Mouse (Mus musculus) midbrain, postnatal 0 days (tissue): Measurements from ENCODE around the gene Mrps12. TPM values are rescaled to one million over a fixed set of nuclear protein-coding genes. Genes with fewer than 3 reads are reported as not detected.

Source experiments
- ATAC-seq: fragments of 200-750 bp; cut with Nextera tagmentation; 2 replicates; pipeline ENCODE4 v1.8.0; 2017; ENCODE audit warnings: moderate number of reproducible peaks, mild to moderate bottlenecking, moderate TSS enrichment, moderate library complexity; ENCODE audit not compliant: low FRiP score
- DNase-seq: peaks from one replicate; pipeline ENCODE4 v3.0.0-alpha.2; 2015; ENCODE audit warnings: low spot score
- H3K27ac ChIP-seq: fragments of 300-500 bp; sonication (generic); 2 replicates; pipeline ENCODE4 v1.5.1; 2014; ENCODE audit warnings: low read depth, mild to moderate bottlenecking, low read length, mixed read lengths
- H3K27me3 ChIP-seq: fragments of 300-500 bp; sonication (generic); 2 replicates; pipeline ENCODE4 v1.6.1; 2014; ENCODE audit warnings: low read length, control low read depth, mixed read lengths; ENCODE audit not compliant: insufficient read depth
- H3K36me3 ChIP-seq: fragments of 300-500 bp; sonication (generic); 2 replicates; pipeline ENCODE4 v1.6.1; 2014; ENCODE audit warnings: low read length, control low read depth, mixed read lengths; ENCODE audit not compliant: insufficient read depth
- H3K4me1 ChIP-seq: fragments of 300-500 bp; sonication (generic); 2 replicates; pipeline ENCODE4 v1.6.1; 2014; ENCODE audit warnings: mild to moderate bottlenecking, control low read depth, antibody characterized with exemption, low read length, mixed read lengths; ENCODE audit not compliant: insufficient read depth
- H3K4me2 ChIP-seq: fragments of 300-500 bp; sonication (generic); 2 replicates; pipeline ENCODE4 v1.6.1; 2014; ENCODE audit warnings: low read depth, mild to moderate bottlenecking, low read length, mixed read lengths; ENCODE audit not compliant: poor library complexity, severe bottlenecking
- H3K4me3 ChIP-seq: fragments of 300-500 bp; sonication (generic); 2 replicates; pipeline ENCODE4 v1.5.1; 2014; ENCODE audit warnings: low read depth, mild to moderate bottlenecking, low read length, moderate library complexity
- H3K9ac ChIP-seq: fragments of 300-500 bp; sonication (generic); replicated peaks from 2 replicates; pipeline ENCODE4 v1.6.1; 2014; ENCODE audit warnings: mild to moderate bottlenecking, low read length, moderate library complexity, mixed read lengths; ENCODE audit not compliant: poor library complexity, severe bottlenecking
- H3K9me3 ChIP-seq: fragments of 300-500 bp; sonication (generic); 2 replicates; pipeline ENCODE4 v1.6.1; 2016; ENCODE audit warnings: low read length, control low read depth
- CTCF ChIP-seq: IDR thresholded peaks from 2 replicates; pipeline ENCODE4 v1.5.1; 2016; ENCODE audit warnings: antibody characterized with exemption, mild to moderate bottlenecking
- WGBS: fragments of 180-500 bp; shearing (Covaris S2); extraction: QIAGEN DNeasy Blood & Tissue Kit; methylation state at CpG from one replicate; pipeline ENCODE4 v1.1.7; 2014; 5-methylcytosine and 5-hydroxymethylcytosine counted together
- polyA plus RNA-seq: library from polyadenylated mRNA; unstranded; fragments of >200 nt; fragmentation: Nextera tagmentation; extraction: Ambion mirVana; gene quantifications from 2 replicates; pipeline ENCODE4 v1.2.1, GENCODE M21; 2015
- total RNA-seq: library from RNA; depleted of rRNA; stranded (reverse); fragments of >200 nt; gene quantifications from 2 replicates; pipeline ENCODE4 v1.2.3, GENCODE M21; 2014; rRNA removed

Gene Mrps12
- total and polyA plus RNA-seq, 2 experiments from 2014 or later = 67.5 to 97.3 TPM

DNA sequence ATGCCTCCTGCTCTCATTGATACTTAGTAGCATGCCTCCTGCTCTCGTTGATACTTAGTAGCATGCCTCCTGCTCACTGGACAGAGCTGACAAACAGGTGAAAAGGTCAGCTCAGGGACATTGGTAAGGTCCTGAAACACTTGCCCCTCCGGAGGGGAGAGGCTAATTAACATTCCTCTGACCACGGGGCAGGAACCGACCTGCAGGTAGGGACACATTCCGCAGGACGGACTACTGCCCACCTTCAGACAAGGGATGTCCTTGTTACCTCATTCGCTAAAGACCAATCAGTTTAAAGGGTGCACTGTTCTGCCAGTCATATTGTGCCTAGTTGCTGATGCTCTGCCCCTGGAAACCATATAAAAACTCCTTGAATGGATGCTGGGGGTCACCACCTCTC lies 50.5 kb downstream of the Mrps12 start:
- no peak for TF ChIP-seq CTCF
- ATAC-seq = no peak
- Histone ChIP-seq H3K9ac (no peak overlapping the region), H3K9me3 (no peaks in the 10 kb centered on the region), H3K36me3 (no peaks in the 10 kb centered on the region), H3K4me3 (no peak overlapping the region), H3K27me3 (no peaks in the 10 kb centered on the region), H3K4me1 (no peaks in the 10 kb centered on the region), H3K4me2 (no peak overlapping the region), H3K27ac (no peak overlapping the region)
- DNase-seq = no peak
- 80% methylated on average over 7 of the region's 7 CpGs for WGBS

Other genes starting within 250 kb of the Mrps12 start
- gene Ifnl2, start 231.4 kb downstream of the Mrps12 start, total RNA-seq = not detected in 2 replicates
- gene Ifnl2, start 231.4 kb downstream of the Mrps12 start, polyA plus RNA-seq = not detected in 2 replicates
- not detected in 2 replicates for gene Ifnl3, start 219.0 kb downstream of the Mrps12 start, total RNA-seq
- gene Ifnl3, start 219.0 kb downstream of the Mrps12 start, polyA plus RNA-seq = not detected in 2 replicates
- gene Sycn, start 200.9 kb downstream of the Mrps12 start, total RNA-seq = not detected in 2 replicates
- not detected in 2 replicates for gene Sycn, start 200.9 kb downstream of the Mrps12 start, polyA plus RNA-seq
- 1.4 TPM in 1 of 2 replicates, not detected in the other for gene Nccrp1, start 194.6 kb downstream of the Mrps12 start, total RNA-seq
- 0.16 and 0.47 TPM in 2 replicates for gene Nccrp1, start 194.6 kb downstream of the Mrps12 start, polyA plus RNA-seq
- gene Samd4b, start 143.7 kb downstream of the Mrps12 start, total RNA-seq = 48.2 and 56.0 TPM in 2 replicates
- 17.6 and 19.2 TPM in 2 replicates for gene Samd4b, start 143.7 kb downstream of the Mrps12 start, polyA plus RNA-seq
- gene Pak4, start 143.6 kb downstream of the Mrps12 start, total RNA-seq = 13.3 and 19.8 TPM in 2 replicates
- 8.9 and 9.6 TPM in 2 replicates for gene Pak4, start 143.6 kb downstream of the Mrps12 start, polyA plus RNA-seq
- gene Acp7, start 110.5 kb downstream of the Mrps12 start, total RNA-seq = 1.3 and 2.6 TPM in 2 replicates
- 0.22 and 0.55 TPM in 2 replicates for gene Acp7, start 110.5 kb downstream of the Mrps12 start, polyA plus RNA-seq
- gene Fbxo27, start 49.0 kb downstream of the Mrps12 start, total RNA-seq = 7.4 and 8.2 TPM in 2 replicates
- gene Fbxo27, start 49.0 kb downstream of the Mrps12 start, polyA plus RNA-seq = 10.4 and 12.2 TPM in 2 replicates
- 1.7 and 2.8 TPM in 2 replicates for gene Fbxo17, start 25.0 kb downstream of the Mrps12 start, total RNA-seq
- gene Fbxo17, start 25.0 kb downstream of the Mrps12 start, polyA plus RNA-seq = 5.5 and 6.1 TPM in 2 replicates
- gene Sars2, start 172 bp upstream of the Mrps12 start, total RNA-seq = 17.8 and 18.6 TPM in 2 replicates
- gene Sars2, start 172 bp upstream of the Mrps12 start, polyA plus RNA-seq = 16.2 and 19.3 TPM in 2 replicates
- not detected in 2 replicates for gene Ccer2, start 14.4 kb upstream of the Mrps12 start, total RNA-seq
- 1.4 and 1.8 TPM in 2 replicates for gene Ccer2, start 14.4 kb upstream of the Mrps12 start, polyA plus RNA-seq
- gene Sirt2, start 24.9 kb upstream of the Mrps12 start, total RNA-seq = 64.8 and 85.9 TPM in 2 replicates
- gene Sirt2, start 24.9 kb upstream of the Mrps12 start, polyA plus RNA-seq = 111 and 120 TPM in 2 replicates
- 18.3 and 19.7 TPM in 2 replicates for gene Nfkbib, start 25.7 kb upstream of the Mrps12 start, total RNA-seq
- gene Nfkbib, start 25.7 kb upstream of the Mrps12 start, polyA plus RNA-seq = 58.5 and 65.3 TPM in 2 replicates
- 0.80 and 1.0 TPM in 2 replicates for gene Rinl, start 47.1 kb upstream of the Mrps12 start, total RNA-seq
- 1.9 TPM in 2 replicates for gene Rinl, start 47.1 kb upstream of the Mrps12 start, polyA plus RNA-seq
- gene Hnrnpl, start 66.7 kb upstream of the Mrps12 start, total RNA-seq = 253 and 265 TPM in 2 replicates
- gene Hnrnpl, start 66.7 kb upstream of the Mrps12 start, polyA plus RNA-seq = 146 and 175 TPM in 2 replicates
- gene Ech1, start 83.4 kb upstream of the Mrps12 start, total RNA-seq = 89.3 and 104 TPM in 2 replicates
- gene Ech1, start 83.4 kb upstream of the Mrps12 start, polyA plus RNA-seq = 103 and 107 TPM in 2 replicates
- gene Lgals4, start 92.0 kb upstream of the Mrps12 start, total RNA-seq = 3.4 and 3.5 TPM in 2 replicates
- 4.8 and 5.1 TPM in 2 replicates for gene Lgals4, start 92.0 kb upstream of the Mrps12 start, polyA plus RNA-seq
- 0.38 and 12.5 TPM in 2 replicates for gene Lgals7, start 122.0 kb upstream of the Mrps12 start, total RNA-seq
- 3.8 and 4.8 TPM in 2 replicates for gene Lgals7, start 122.0 kb upstream of the Mrps12 start, polyA plus RNA-seq
- gene Capn12, start 139.6 kb upstream of the Mrps12 start, total RNA-seq = 0.38 and 0.57 TPM in 2 replicates
- 0.26 and 0.41 TPM in 2 replicates for gene Capn12, start 139.6 kb upstream of the Mrps12 start, polyA plus RNA-seq
- gene Actn4, start 220.5 kb upstream of the Mrps12 start, total RNA-seq = 74.7 and 86.9 TPM in 2 replicates
- 101 and 105 TPM in 2 replicates for gene Actn4, start 220.5 kb upstream of the Mrps12 start, polyA plus RNA-seq
- 405 and 482 TPM in 2 replicates for gene Eif3k, start 240.0 kb upstream of the Mrps12 start, total RNA-seq
- gene Eif3k, start 240.0 kb upstream of the Mrps12 start, polyA plus RNA-seq = 292 and 309 TPM in 2 replicates
- gene Map4k1, start 240.2 kb upstream of the Mrps12 start, total RNA-seq = 5.6 and 17.4 TPM in 2 replicates
- gene Map4k1, start 240.2 kb upstream of the Mrps12 start, polyA plus RNA-seq = 18.2 and 21.0 TPM in 2 replicates